Mouse (Mus musculus) natural killer cell, adult 2 months (primary cell): ENCODE data around the gene Cacna2d1.

Source experiments
- DNase-seq, 2 experiments: peaks; one replicate each; pipeline ENCODE4 v3.0.0; 2022; ENCODE audit warnings: low spot score in 2 of 2

Gene Cacna2d1

GRCm38 (mm10) chr5:15934376-15935233 lies at the start of gene Cacna2d1:
Cacna2d1 (plus strand) TSS chr5:15934691.
- DNase-seq, result no peak

- no peak for DNase-seq
Observed at GRCm38 (mm10) chr5:15895098-15895497, 39.4 kb upstream of the Cacna2d1 start.

GRCm38 (mm10) chr5:15896706-15897105 lies 37.8 kb upstream of the Cacna2d1 start:
- no peak for DNase-seq

- no peak for DNase-seq
Observed at GRCm38 (mm10) chr5:15906446-15906845, 28.0 kb upstream of the Cacna2d1 start.

GRCm38 (mm10) chr5:15914931-15915330 lies 19.6 kb upstream of the Cacna2d1 start:
- no peak for DNase-seq

GRCm38 (mm10) chr5:15928506-15928905 lies 6.0 kb upstream of the Cacna2d1 start:
- DNase-seq, result no peak

GRCm38 (mm10) chr5:15933017-15933416 lies 1.5 kb upstream of the Cacna2d1 start:
- DNase-seq, result no peak

- DNase-seq, result no peak
Observed at GRCm38 (mm10) chr5:15933581-15934375, 713 bp upstream of the Cacna2d1 start.

GRCm38 (mm10) chr5:15935234-15935728 lies 790 bp downstream of the Cacna2d1 start:
- no peak for DNase-seq

GRCm38 (mm10) chr5:15935831-15936710 lies 1.6 kb downstream of the Cacna2d1 start:
- DNase-seq, result no peak

GRCm38 (mm10) chr5:15941191-15941725 lies 6.8 kb downstream of the Cacna2d1 start:
- no peak for DNase-seq

GRCm38 (mm10) chr5:15942051-15942450 lies 7.6 kb downstream of the Cacna2d1 start:
- DNase-seq, result no peak

GRCm38 (mm10) chr5:15948290-15949037 lies 14.0 kb downstream of the Cacna2d1 start:
- DNase-seq, result no peak

- no peak for DNase-seq
Observed at GRCm38 (mm10) chr5:15959760-15960159, 25.3 kb downstream of the Cacna2d1 start.

- no peak for DNase-seq
Observed at GRCm38 (mm10) chr5:15961866-15962265, 27.4 kb downstream of the Cacna2d1 start.

- DNase-seq, result no peak
Observed at GRCm38 (mm10) chr5:15966888-15967287, 32.4 kb downstream of the Cacna2d1 start.

- DNase-seq, result no peak
Observed at GRCm38 (mm10) chr5:15971821-15972220, 37.3 kb downstream of the Cacna2d1 start.

GRCm38 (mm10) chr5:15972351-15972750 lies 37.9 kb downstream of the Cacna2d1 start:
- no peak for DNase-seq

- no peak for DNase-seq
Observed at GRCm38 (mm10) chr5:15974652-15975051, 40.2 kb downstream of the Cacna2d1 start.

GRCm38 (mm10) chr5:15979225-15979624 lies 44.7 kb downstream of the Cacna2d1 start:
- no peak for DNase-seq

- no peak for DNase-seq
Observed at GRCm38 (mm10) chr5:15982573-15982972, 48.1 kb downstream of the Cacna2d1 start.
